Mouse (Mus musculus) urinary bladder, adult 18-20 months (tissue): ENCODE measurements at regions not wholly inside any gene's neighbourhood (a gene's known extent, or its start where the extent isn't known, plus 50 kb on each side); places are given as distances from the start of the nearest gene placed in this dataset.
A peak's percentile ranks its signal among the peaks of the same experiment; 100 is the strongest.

Experiments
- DNase-seq, 2 experiments: peaks; one replicate each; pipeline ENCODE4 v3.0.0; 2022; ENCODE audit warnings: low spot score in 2 of 2, mixed read lengths in 2 of 2

DNA sequence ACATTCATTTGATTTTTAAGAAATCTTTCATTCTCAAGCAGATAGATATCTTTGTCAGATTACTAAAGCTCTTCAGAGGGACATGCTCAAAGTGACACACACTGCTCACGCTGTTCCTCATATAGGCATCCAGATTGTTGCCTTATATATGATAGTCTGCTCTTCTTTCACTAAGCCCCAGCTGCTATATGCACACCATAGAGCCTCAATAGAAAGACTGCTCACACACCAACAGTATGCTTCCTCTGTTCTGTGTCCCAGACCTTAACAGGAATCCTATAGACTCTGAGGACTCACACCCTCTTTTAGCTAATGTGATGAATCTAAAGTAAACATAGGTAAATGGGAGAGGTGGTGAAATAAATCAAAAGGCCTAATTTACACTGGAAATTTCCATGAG is 561.8 kb downstream of the Smarca1 start:
- no peak for DNase-seq

DNA sequence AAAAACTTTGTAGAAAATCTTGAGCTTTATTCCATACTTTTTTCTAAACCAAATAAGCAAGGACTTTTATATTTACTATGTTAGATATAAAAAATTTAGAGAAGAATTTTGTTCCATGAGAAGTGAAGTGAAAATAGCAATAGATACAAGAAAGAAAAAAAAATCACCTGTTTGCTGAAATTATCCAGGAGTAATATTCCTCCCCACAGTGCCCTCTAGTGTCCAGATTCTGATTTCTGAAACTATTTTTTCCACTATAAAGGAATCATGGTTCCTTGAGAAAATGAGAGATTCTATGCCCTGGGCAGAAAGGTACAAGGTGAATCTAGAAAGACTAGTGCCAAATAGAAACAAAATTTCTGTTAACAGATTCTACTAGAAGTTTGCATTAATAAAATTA is 564.0 kb downstream of the Smarca1 start:
- no peak for DNase-seq

GRCm38 (mm10) chrX:47315810-47316209 is 577.0 kb downstream of the Smarca1 start:
- no peak for DNase-seq

DNA sequence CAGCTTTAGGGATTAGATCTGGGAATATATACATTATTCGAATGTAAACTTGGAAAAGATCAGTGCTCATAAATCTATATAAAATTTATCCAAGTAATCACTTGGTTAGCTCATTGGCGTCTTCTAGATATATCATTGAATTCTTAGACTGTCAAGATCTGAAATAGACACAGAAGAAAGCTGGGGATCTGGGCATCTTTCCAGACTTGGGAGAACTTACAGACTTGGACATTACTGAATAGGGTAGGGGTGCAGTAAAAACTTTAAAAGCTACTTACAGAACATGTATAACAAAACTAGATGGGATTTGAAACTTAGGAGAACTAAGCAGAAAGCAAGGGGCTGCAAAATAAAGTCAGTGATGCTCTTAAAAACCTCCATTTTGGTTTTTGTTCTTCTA is 585.6 kb downstream of the Smarca1 start:
- no peak for DNase-seq

DNA sequence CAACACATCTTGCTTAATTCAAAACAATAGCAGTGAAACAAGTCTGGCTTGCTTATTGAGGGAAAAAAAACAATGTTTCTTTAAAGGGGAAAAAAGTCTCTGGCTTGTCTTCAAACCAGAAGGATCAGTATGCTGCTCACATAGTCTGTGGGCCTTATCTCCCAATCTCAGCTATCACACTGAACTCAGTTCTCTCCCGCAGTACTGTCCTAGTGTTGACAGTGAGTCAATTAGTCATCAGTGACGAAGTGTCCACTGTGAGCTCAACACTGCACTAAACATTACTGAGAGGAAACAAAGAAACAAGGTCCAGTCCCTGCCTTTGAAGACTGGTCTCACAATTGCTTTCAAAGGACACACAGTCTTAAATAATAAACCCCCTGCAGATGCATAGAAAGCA is 589.2 kb downstream of the Smarca1 start:
- DNase-seq: no peak

- peak in 1 of 2 experiments; percentile 4 for DNase-seq
Measured at GRCm38 (mm10) chrX:47292548-47293147, 600.1 kb downstream of the Smarca1 start.
